Mouse (Mus musculus) fibroblast of lung, adult 2 months (primary cell): ENCODE data around the gene Olfr267.

Experiments
- DNase-seq: peaks from one replicate; pipeline ENCODE4 v3.0.0-alpha.2; 2011; ENCODE audit warnings: low read depth

The Olfr267 gene

DNA sequence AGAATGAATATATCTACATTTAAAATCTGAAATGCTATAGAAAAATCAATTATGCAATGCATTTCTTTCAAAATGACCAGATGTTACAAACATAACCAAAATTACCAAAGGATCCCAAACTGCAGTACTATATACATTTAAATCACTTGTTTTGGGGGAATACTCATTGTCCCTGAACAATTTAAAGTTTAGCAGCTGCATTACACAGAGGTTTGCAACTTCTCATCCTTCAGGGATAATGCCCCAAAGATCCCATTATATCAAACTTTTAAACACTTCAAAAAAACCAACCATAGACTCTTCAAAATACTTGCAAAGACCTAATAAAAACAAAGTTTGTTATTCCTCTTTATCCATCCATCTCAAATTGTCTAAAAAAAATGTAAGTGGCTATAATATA lies at the start of gene Olfr267:
TSS of gene Olfr267 (minus strand) at position 101 of the 400 bp plus-strand sequence.
- no peak for DNase-seq

DNA sequence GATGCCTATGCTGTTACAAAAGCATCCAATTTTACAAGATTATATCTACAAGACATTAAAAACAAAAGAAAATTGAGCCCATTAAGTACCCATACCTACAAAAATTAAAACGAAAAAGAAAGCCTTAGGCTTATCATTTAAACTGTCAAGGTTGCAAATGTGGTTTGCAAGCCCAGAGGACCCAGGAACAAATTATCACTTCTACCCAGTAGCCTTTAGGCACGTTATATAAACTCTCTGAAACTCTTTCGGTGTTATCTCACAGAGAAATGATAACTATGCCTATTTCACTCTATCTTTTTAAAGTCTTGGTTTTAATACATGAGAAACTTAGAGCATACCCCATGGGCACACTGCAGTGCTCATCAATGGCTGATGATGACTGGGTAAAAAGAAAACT lies 45.4 kb upstream of the Olfr267 start:
- DNase-seq, result no peak

DNA sequence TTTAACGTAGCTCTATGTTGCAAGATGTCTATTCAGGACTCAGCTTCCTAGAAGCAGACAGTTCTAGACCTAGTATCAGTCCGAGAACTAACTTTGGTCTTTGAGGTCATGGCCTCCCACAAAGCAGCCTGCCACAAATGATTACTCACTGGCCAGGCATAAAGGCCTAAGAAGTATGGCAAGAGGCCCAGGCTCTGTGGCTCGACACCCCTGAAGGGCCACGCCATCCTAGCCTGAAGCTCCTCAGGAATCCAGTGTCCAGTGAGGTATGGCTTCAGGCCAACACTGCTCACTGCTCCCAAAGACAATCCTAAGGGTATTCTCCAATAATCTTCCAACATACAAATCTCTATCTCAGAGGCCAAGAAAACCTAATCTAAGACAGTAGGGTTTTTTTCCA lies 38.4 kb upstream of the Olfr267 start:
- DNase-seq, result peak; percentile 60

DNA sequence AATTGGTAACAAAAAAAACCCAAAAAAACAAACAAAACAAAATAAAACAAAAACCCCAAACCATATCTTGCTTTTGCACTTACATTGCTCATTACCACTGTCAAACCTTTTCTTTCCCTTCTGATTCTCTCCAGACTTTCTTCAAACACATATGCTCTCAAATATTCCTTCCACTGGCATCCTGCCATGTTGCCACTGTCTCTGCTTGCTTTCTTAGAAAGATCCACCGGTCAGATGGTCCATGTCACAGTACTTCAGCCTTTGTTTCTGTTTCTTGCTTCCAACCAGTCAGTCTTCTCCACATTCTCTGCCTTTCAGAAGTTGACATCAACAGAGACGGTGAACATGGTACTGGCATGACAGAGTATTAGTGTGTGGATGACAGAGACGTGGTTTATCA lies 857 bp downstream of the Olfr267 start:
- DNase-seq, result no peak

DNA sequence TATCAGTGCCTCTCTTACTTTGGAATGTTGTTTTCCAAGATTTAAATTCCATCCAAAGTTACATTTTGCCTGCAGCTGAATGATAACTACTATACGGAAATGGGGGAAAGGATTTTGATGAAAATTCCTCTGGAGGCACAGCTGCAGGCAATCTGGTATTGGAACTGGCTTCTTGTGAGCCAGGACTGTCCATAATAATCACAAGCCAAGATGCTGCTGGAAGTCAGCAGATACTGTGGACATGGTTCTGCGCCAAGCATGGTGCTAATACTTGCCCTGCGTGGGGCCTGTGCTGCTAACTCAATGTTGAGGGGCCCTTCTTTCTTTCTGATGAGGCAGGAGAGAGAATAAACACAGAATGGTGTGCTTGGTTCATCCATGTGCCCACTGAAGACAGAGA lies 24.1 kb downstream of the Olfr267 start:
- no peak for DNase-seq

DNA sequence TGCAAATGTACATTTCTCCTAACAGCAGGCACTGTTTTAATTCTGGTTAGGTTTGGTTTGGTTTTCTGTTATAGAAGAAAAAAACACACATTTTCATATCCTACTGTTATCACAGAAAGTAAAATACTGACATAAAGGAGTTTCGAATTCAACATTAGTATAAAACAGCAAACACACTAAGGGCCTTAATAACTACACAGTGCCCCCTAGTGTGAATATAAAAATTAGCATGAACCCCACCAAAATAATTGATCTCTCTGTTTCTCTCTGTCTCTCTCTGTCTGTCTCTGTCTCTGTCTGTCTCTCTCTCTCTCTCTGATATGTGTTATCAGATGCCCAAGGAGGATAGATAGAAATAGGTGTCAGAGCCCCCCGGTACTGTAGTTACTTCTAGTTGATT lies 38.0 kb downstream of the Olfr267 start:
- no peak for DNase-seq

DNA sequence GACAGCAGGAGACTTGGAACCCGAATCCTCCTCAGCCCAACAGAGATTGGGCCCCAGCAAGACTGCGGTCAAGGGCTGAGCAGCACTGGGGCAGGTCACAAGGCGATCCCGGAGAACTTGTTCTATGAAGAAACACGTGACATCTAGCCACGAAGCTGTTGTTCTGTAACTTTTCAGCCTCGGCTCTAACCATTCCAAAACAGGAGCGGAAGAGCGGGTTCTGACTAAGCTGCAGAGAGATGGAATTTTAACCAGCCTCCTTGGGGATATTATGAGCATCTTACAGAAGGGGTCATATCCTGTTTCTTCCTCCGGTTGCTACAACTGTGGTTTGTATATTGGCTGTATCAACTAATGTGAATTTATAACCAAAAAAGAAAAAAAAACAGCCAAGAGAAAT lies 38.4 kb downstream of the Olfr267 start:
- DNase-seq, result peak; percentile 77

DNA sequence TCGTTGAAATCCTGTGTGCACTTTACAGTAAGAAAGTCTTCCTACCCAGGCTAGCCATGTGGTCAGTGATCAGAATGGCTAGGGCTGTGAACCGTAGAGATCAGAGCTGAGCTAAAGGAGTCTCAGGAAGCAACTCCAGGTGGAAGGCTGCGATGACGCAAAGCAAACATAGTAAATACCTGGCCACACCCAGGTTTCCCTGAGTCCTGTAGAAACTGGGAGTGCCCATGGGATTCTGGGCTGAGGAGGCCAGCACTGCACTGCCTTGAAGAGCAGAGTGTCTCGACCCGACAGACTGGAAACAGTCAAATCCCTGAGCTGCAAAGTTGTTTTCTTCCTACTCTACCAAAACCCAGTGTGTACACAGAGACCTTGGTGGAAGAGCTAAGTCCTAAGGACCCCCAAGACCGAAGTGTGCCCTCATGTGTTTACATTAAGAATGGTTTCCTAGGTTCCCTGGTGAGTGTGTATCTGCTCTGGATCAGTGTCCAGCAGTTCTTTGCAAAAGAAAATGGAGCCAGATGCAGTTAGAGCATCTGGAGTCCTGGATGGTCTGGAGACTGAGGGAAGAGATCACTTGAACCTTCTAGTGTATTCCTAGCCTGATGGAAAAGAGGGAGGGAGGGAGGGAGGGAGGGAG lies 41.8 kb downstream of the Olfr267 start:
- no peak for DNase-seq

DNA sequence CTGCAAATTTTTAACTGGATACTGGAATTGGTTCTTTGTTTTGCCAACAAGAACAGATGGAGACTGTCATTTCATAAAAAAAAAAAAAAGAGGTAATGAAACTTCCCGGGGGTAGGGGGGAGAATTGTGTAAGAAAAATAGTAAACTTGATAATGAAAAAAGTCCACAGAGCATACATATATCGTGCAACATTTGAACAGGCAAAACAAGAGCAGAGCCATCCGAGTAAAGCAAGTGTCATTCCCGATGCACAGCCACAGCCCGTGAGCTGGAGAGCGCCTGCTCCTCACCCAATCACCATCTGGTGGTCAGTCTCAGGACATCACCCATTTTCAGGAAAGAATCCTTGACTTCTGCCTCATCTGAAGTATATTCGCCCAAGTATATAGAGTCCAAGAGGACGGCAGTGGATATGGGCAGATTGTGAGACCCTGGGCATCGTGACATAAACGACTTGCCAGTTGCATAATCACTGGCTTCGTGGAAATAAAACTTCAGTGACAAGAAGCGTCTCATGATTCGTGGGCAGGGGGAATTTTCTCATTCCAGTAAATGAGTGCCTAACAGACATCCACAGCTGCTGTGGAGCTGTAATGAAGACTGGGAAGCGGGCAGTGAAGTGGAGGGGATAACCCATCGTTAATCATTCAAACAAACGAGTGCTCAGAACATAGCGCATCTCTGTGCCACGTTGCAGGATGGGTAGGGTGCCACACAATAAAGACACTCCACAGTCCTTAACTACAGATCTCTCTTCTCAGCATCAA lies 50.5 kb downstream of the Olfr267 start:
- no peak for DNase-seq
